Mouse (Mus musculus) liver, embryonic 14.5 days (tissue): ENCODE measurements around the gene Samd14. TPM values are rescaled to one million over a fixed set of nuclear protein-coding genes. Genes with fewer than 3 reads are reported as not detected.

ENCODE experiments used
- ATAC-seq: fragments of 200-750 bp; cut with Nextera tagmentation; 2 replicates; pipeline ENCODE4 v1.8.0; 2017; ENCODE audit warnings: moderate number of reproducible peaks, mild to moderate bottlenecking, moderate library complexity; ENCODE audit not compliant: insufficient read depth
- DNase-seq, 3 experiments: peaks; one replicate each; pipeline ENCODE4 v3.0.0-alpha.2; 2012 to 2013; ENCODE audit warnings: low read depth in 3 of 3, low spot score in 3 of 3
- H3K27ac ChIP-seq: fragments of 300-500 bp; sonication (generic); 2 replicates; pipeline ENCODE4 v1.5.1; 2014; ENCODE audit warnings: moderate library complexity, mild to moderate bottlenecking, control low read depth, inconsistent platforms
- H3K27me3 ChIP-seq: fragments of 300-500 bp; sonication (generic); 2 replicates; pipeline ENCODE4 v1.6.1; 2014; ENCODE audit warnings: mild to moderate bottlenecking, low read length, moderate library complexity; ENCODE audit not compliant: control insufficient read depth, insufficient read depth
- H3K36me3 ChIP-seq: fragments of 300-500 bp; sonication (generic); replicated peaks from 2 replicates; pipeline ENCODE4 v1.6.1; 2014; ENCODE audit warnings: low read depth; ENCODE audit not compliant: control insufficient read depth, insufficient read depth
- H3K4me1 ChIP-seq, 2 experiments: fragments of 200-500 bp in 1 of 2; fragments of 300-500 bp in 1 of 2; sonication (generic) in 1 of 2; replicated peaks; 2 replicates each; pipeline ENCODE4 v1.6.1; 2012 to 2014; ENCODE audit warnings: antibody characterized with exemption in 1 of 2, inconsistent platforms in 1 of 2, low read length in 1 of 2; ENCODE audit not compliant: control insufficient read depth in 2 of 2, insufficient read depth in 2 of 2
- H3K4me2 ChIP-seq: fragments of 300-500 bp; sonication (generic); 2 replicates; pipeline ENCODE4 v1.6.1; 2014; ENCODE audit warnings: low read depth, mild to moderate bottlenecking, control low read depth, moderate library complexity
- H3K4me3 ChIP-seq, 2 experiments: fragments of 200-500 bp in 1 of 2; fragments of 300-500 bp in 1 of 2; sonication (generic) in 1 of 2; 2 replicates each; pipeline ENCODE4 v1.5.1; 2012 to 2014; ENCODE audit warnings: low read depth in 2 of 2, low read length in 2 of 2, mild to moderate bottlenecking in 2 of 2, control low read depth in 1 of 2, inconsistent platforms in 1 of 2, moderate library complexity in 1 of 2; ENCODE audit not compliant: insufficient read depth in 1 of 2
- H3K9ac ChIP-seq: fragments of 300-500 bp; sonication (generic); replicated peaks from 2 replicates; pipeline ENCODE4 v1.6.1; 2014; ENCODE audit warnings: mild to moderate bottlenecking, control low read depth, moderate library complexity
- H3K9me3 ChIP-seq: fragments of 300-500 bp; sonication (generic); 2 replicates; pipeline ENCODE4 v1.6.1; 2016; ENCODE audit warnings: low read length, mixed read lengths; ENCODE audit not compliant: control insufficient read depth
- CTCF ChIP-seq: IDR thresholded peaks from 2 replicates; pipeline ENCODE4 v1.5.1; 2016; ENCODE audit warnings: antibody characterized with exemption, low read depth, control low read depth
- EP300 ChIP-seq: IDR thresholded peaks from 2 replicates; pipeline ENCODE4 v1.6.1; 2016; ENCODE audit warnings: antibody characterized with exemption, low read depth
- WGBS: fragments of 180-500 bp; shearing (Covaris S2); extraction: QIAGEN DNeasy Blood & Tissue Kit; methylation state at CpG from one replicate; pipeline ENCODE4 v1.1.7; 2014; ENCODE audit not compliant: insufficient replicate concordance; 5-methylcytosine and 5-hydroxymethylcytosine counted together
- polyA plus RNA-seq, 2 experiments: library from polyadenylated mRNA; depleted of rRNA in 1 of 2; stranded (reverse) in 1 of 2; unstranded in 1 of 2; fragments of >200 nt; fragmentation: Nextera tagmentation in 1 of 2; extraction: Ambion mirVana in 1 of 2; gene quantifications; 2 replicates each; pipeline versions ENCODE4 v1.2.1 to v1.2.3; 2012 to 2014

Gene Samd14
- polyA plus RNA-seq, 2 experiments: 24.7 to 33.1 TPM

GRCm38 (mm10) chr11:95033617-95034016, 23.9 kb downstream of the Samd14 start:
- no peak overlapping the region for H3K4me2 ChIP-seq

DNA sequence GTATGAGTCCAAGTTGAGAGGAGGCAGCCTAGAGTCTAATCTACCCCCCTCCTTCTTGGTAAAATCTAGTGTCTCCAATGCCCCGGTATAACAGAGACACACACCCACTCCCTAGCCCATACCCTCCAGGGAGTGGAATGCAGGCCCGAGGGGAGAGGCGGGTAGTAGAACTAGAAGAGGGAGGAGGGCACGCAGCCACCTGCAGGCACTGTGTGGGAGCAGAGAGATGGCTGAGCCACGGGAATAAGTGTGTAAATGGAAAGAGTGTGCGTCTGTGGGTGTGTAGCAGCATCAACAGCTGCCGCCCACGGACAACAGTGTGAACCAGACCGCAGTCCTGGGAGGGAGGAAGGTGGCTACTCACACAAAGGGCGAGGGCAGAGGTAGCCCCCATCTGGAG, 25.2 kb downstream of the Samd14 start:
- Histone ChIP-seq H3K4me2 (no peak overlapping the region), H3K36me3 (no peaks in the 10 kb centered on the region)
- WGBS: 69% methylated on average over 10 of the region's 10 CpGs

More at GRCm38 (mm10) chr11:95033617-95034016, 23.9 kb downstream of the Samd14 start:
- Histone ChIP-seq H3K27ac (no peak overlapping the region), H3K9me3 (no peaks in the 10 kb centered on the region), H3K27me3 (no peaks in the 10 kb centered on the region), H3K36me3 (no peaks in the 10 kb centered on the region), H3K4me1 (no peaks in the 10 kb centered on the region; a peak in 1 of 4 replicates), H3K9ac (no peak overlapping the region), H3K4me3 (no peak overlapping the region)
- 66% methylated on average over 14 of the region's 14 CpGs for WGBS
- ATAC-seq (no peak), DNase-seq (no peak)
- TF ChIP-seq CTCF (no peak), EP300 (no peak)

GRCm38 (mm10) chr11:95036521-95036920, 26.8 kb downstream of the Samd14 start:
- DNase-seq (no peak), ATAC-seq (no peak)
- WGBS: 74% methylated on average over 5 of the region's 5 CpGs
- Histone ChIP-seq H3K36me3 (no peaks in the 10 kb centered on the region), H3K4me2 (no peak overlapping the region), H3K9ac (no peak overlapping the region), H3K4me1 (peaks cover 8 to 10% of the 10 kb centered on the region in 2 experiments), H3K4me3 (no peak overlapping the region), H3K27ac (no peak overlapping the region), H3K27me3 (no peaks in the 10 kb centered on the region), H3K9me3 (no peaks in the 10 kb centered on the region)
- no peak for TF ChIP-seq EP300
- TF ChIP-seq CTCF: no peak

More for the DNA sequence above, 25.2 kb downstream of the Samd14 start:
- Histone ChIP-seq H3K4me3 (no peak overlapping the region), H3K9me3 (no peaks in the 10 kb centered on the region), H3K27ac (no peak overlapping the region), H3K4me1 (peaks cover 0 to under 1% of the 10 kb centered on the region in 2 experiments; a peak in 2 of 4 replicates), H3K27me3 (no peaks in the 10 kb centered on the region), H3K9ac (no peak overlapping the region)
- TF ChIP-seq EP300: no peak
- TF ChIP-seq CTCF: no peak
- DNase-seq (no peak), ATAC-seq (no peak)

- peaks cover 12 to 14% of the 10 kb centered on the region in 2 experiments for H3K4me1 ChIP-seq
- 62% methylated on average over 6 of the region's 6 CpGs for WGBS
Observed at GRCm38 (mm10) chr11:95037306-95037705, 27.6 kb downstream of the Samd14 start.

DNA sequence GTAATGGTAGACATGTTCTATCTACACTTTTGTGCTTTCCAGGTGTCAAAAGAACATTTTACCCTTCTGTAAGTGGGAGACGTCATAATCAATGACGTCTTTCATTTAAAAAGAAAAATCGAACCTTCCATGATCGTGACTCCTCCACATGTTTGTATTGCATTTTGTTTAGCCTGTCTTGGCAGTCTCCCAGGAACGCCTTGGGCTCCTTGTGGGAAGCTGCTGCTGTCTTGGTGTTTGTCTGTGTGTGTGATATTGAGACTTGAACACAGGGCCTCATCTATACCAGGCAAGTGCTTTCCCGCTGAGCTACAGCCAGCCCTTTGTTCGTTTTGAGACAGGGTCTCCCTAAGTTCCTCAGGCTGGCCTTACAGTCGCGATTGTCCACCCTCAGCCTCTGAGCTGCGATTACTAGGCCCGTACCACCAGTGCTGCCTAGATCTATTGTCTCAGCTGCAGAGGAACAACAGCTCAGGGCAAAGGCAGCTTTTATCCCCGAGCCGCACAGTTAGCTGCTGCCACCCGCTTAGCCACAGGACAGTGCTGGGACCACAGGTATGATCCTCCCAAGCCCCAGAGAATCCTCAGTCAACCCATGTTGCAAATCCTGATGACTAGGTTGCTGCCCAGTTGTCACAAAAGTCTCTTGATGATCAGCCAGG, 28.6 kb downstream of the Samd14 start:
- Histone ChIP-seq H3K4me2 (no peak overlapping the region), H3K27ac (no peak overlapping the region), H3K27me3 (no peaks in the 10 kb centered on the region), H3K36me3 (no peaks in the 10 kb centered on the region), H3K9me3 (no peaks in the 10 kb centered on the region), H3K9ac (no peak overlapping the region), H3K4me1 (peaks cover 12 to 14% of the 10 kb centered on the region in 2 experiments), H3K4me3 (no peak overlapping the region)
- ATAC-seq (no peak), DNase-seq (no peak)
- TF ChIP-seq EP300: no peak
- WGBS: 77% methylated on average over 14 of the region's 14 CpGs

More at GRCm38 (mm10) chr11:95037306-95037705, 27.6 kb downstream of the Samd14 start:
- no peak overlapping the region for H3K27ac ChIP-seq
- ATAC-seq (no peak), DNase-seq (no peak)
- no peak overlapping the region for H3K4me2 ChIP-seq
- TF ChIP-seq CTCF (no peak), EP300 (no peak)
- no peak overlapping the region for H3K9ac ChIP-seq
- H3K27me3 ChIP-seq: no peaks in the 10 kb centered on the region
- H3K9me3 ChIP-seq: no peaks in the 10 kb centered on the region
- no peaks in the 10 kb centered on the region for H3K36me3 ChIP-seq
- H3K4me3 ChIP-seq: no peak overlapping the region
